Mouse (Mus musculus) testis, adult 2 months (tissue): ENCODE results near the gene Olfr187. TPM values are rescaled to one million over a fixed set of nuclear protein-coding genes. Genes with fewer than 3 reads are reported as not detected.

Experiments
- H3K27ac ChIP-seq: fragments of 200-500 bp; 2 replicates; pipeline ENCODE4 v1.5.1; 2012; ENCODE audit warnings: low read depth, low read length; ENCODE audit not compliant: control insufficient read depth, insufficient read depth
- H3K27me3 ChIP-seq: fragments of 200-500 bp; 2 replicates; pipeline ENCODE4 v1.6.1; 2012; ENCODE audit warnings: mild to moderate bottlenecking, low read length, moderate library complexity; ENCODE audit not compliant: control insufficient read depth, insufficient read depth
- H3K36me3 ChIP-seq: fragments of 200-500 bp; 2 replicates; pipeline ENCODE4 v1.6.1; 2012; ENCODE audit warnings: mild to moderate bottlenecking, low read length; ENCODE audit not compliant: control insufficient read depth, insufficient read depth
- H3K4me1 ChIP-seq: fragments of 200-500 bp; 2 replicates; pipeline ENCODE4 v1.6.1; 2012; ENCODE audit warnings: low read length; ENCODE audit not compliant: control insufficient read depth, insufficient read depth
- H3K4me3 ChIP-seq: fragments of 200-500 bp; 2 replicates; pipeline ENCODE4 v1.5.1; 2012; ENCODE audit warnings: low read depth, mild to moderate bottlenecking, low read length, moderate library complexity, mixed read lengths; ENCODE audit not compliant: control insufficient read depth
- CTCF ChIP-seq: fragments of 200-500 bp; IDR thresholded peaks from 2 replicates; pipeline ENCODE4 v1.5.1; 2012; ENCODE audit warnings: low read depth, mild to moderate bottlenecking, inconsistent platforms, low read length, moderate library complexity; ENCODE audit not compliant: control insufficient read depth, insufficient read depth, insufficient replicate concordance
- POLR2A ChIP-seq: fragments of 200-500 bp; IDR thresholded peaks from 2 replicates; pipeline ENCODE4 v1.6.1; 2012; ENCODE audit warnings: low read depth, mild to moderate bottlenecking, inconsistent platforms, low read length, moderate library complexity; ENCODE audit not compliant: control insufficient read depth
- polyA plus RNA-seq: library from polyadenylated mRNA; depleted of rRNA; stranded (reverse); fragments of >200 nt; gene quantifications from 2 replicates; pipeline ENCODE4 v1.2.3, GENCODE M21; 2012; rRNA removed

The Olfr187 gene
- polyA plus RNA-seq, 1 experiment: not detected

GRCm38 (mm10) chr16:59047579-59047978 lies 8.0 kb upstream of the Olfr187 start:
- no peak overlapping the region for H3K27ac ChIP-seq
- H3K27me3 ChIP-seq: no peaks in the 10 kb centered on the region
- no peak overlapping the region for H3K4me3 ChIP-seq
- H3K36me3 ChIP-seq: no peaks in the 10 kb centered on the region
- no peaks in the 10 kb centered on the region for H3K4me1 ChIP-seq
- TF ChIP-seq POLR2A: no peak
- TF ChIP-seq CTCF: no peak

GRCm38 (mm10) chr16:59045835-59046234 lies 6.3 kb upstream of the Olfr187 start:
- Histone ChIP-seq H3K4me3 (no peak overlapping the region), H3K36me3 (no peaks in the 10 kb centered on the region), H3K4me1 (no peaks in the 10 kb centered on the region), H3K27ac (no peak overlapping the region), H3K27me3 (no peaks in the 10 kb centered on the region)
- no peak for TF ChIP-seq POLR2A

GRCm38 (mm10) chr16:59030191-59030590 lies 9.4 kb downstream of the Olfr187 start, which contains the start of gene Olfr186:
Gene Olfr186 (minus strand): TSS chr16:59030291.
- H3K27ac ChIP-seq: no peak within 1 kb of the TSS
- no peaks in the 10 kb centered on the region for H3K36me3 ChIP-seq
- no peak within 1 kb of the TSS for H3K4me3 ChIP-seq
- no peak for TF ChIP-seq POLR2A
- no peak for TF ChIP-seq CTCF
- H3K27me3 ChIP-seq: no peaks in the 10 kb centered on the region
- no peaks in the 10 kb centered on the region for H3K4me1 ChIP-seq

GRCm38 (mm10) chr16:59013357-59014018 lies 26.1 kb downstream of the Olfr187 start:
- H3K4me3 ChIP-seq: no peak overlapping the region
- H3K36me3 ChIP-seq: no peaks in the 10 kb centered on the region
- H3K27me3 ChIP-seq: no peaks in the 10 kb centered on the region
- no peak overlapping the region for H3K27ac ChIP-seq
- H3K4me1 ChIP-seq: no peaks in the 10 kb centered on the region
- TF ChIP-seq CTCF (no peak), POLR2A (no peak)

DNA sequence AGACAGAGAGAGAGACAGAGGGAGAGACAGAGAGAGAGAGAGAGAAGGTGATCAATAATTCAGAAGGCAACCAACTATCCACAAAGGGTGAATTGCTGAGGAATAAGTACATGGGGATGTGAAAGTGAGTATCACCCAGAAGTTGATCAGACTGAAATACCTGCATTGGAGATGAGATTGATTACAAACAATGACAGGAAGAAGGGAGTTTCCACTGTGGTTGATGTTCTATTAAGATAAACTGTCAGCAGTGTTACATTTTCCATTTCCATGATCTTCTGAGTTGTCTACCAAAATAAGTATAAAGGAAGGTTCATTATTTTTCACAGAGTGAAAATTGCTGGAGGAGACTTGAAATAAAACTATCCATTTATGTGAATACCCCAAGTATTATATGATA lies 32.4 kb downstream of the Olfr187 start:
- no peak for TF ChIP-seq CTCF
- no peak overlapping the region for H3K27ac ChIP-seq
- H3K36me3 ChIP-seq: no peaks in the 10 kb centered on the region
- H3K27me3 ChIP-seq: no peaks in the 10 kb centered on the region
- no peak overlapping the region for H3K4me3 ChIP-seq
- H3K4me1 ChIP-seq: no peaks in the 10 kb centered on the region

DNA sequence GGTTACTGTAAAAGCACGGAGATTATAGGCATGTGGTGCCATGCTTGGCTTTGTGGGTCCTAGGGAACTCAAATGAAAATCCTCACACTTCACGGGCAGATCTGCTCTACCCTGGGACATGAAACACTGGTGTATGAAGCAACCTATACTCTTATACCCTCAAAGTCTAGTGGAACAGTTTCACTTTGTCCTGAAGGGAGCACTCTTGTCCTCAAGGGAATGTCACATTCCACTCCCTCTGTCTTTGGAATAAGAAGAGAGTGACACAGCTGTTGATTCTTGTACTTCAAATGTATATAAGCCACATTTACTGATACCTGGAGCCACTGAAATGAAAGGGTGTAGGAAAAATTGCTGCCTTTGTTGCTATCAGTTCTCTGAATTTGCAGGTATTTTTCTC lies 44.5 kb downstream of the Olfr187 start, which contains the start of gene Olfr183:
TSS of gene Olfr183 (plus strand) at position 301 of the 400 bp plus-strand sequence.
- no peak within 1 kb of the TSS for H3K4me3 ChIP-seq
- no peaks in the 10 kb centered on the region for H3K4me1 ChIP-seq
- no peaks in the 10 kb centered on the region for H3K36me3 ChIP-seq
- H3K27me3 ChIP-seq: no peaks in the 10 kb centered on the region
- TF ChIP-seq POLR2A: no peak
- no peak for TF ChIP-seq CTCF
- H3K27ac ChIP-seq: no peak within 1 kb of the TSS

Other genes with a start within 250 kb of the Olfr187 start
- gene Olfr173, start 239.5 kb downstream of the Olfr187 start, polyA plus RNA-seq: not detected in 2 replicates
- not detected in 2 replicates for gene Olfr175-ps1, start 213.0 kb downstream of the Olfr187 start, polyA plus RNA-seq
- gene Olfr177, start 165.0 kb downstream of the Olfr187 start, polyA plus RNA-seq: not detected in 2 replicates
- gene Olfr178, start 147.7 kb downstream of the Olfr187 start, polyA plus RNA-seq: not detected in 2 replicates
- gene Olfr181, start 111.0 kb downstream of the Olfr187 start, polyA plus RNA-seq: 0.28 and 0.83 TPM in 2 replicates
- 0.27 and 0.34 TPM in 2 replicates for gene Olfr180, start 110.4 kb downstream of the Olfr187 start, polyA plus RNA-seq
- 0.22 and 0.28 TPM in 2 replicates for gene Olfr183, start 44.4 kb downstream of the Olfr187 start, polyA plus RNA-seq
- gene Olfr186, start 9.5 kb downstream of the Olfr187 start, polyA plus RNA-seq: not detected in 2 replicates
- not detected in 2 replicates for gene Olfr190, start 38.2 kb upstream of the Olfr187 start, polyA plus RNA-seq
- gene Olfr191, start 50.1 kb upstream of the Olfr187 start, polyA plus RNA-seq: not detected in 2 replicates
- not detected in 2 replicates for gene Olfr193, start 72.1 kb upstream of the Olfr187 start, polyA plus RNA-seq
- 0.04 and 0.15 TPM in 2 replicates for gene Olfr194, start 81.3 kb upstream of the Olfr187 start, polyA plus RNA-seq
- gene Olfr195, start 107.3 kb upstream of the Olfr187 start, polyA plus RNA-seq: not detected in 2 replicates
- not detected in 2 replicates for gene Olfr196, start 130.7 kb upstream of the Olfr187 start, polyA plus RNA-seq
- gene Olfr198, start 163.8 kb upstream of the Olfr187 start, polyA plus RNA-seq: not detected in 2 replicates
- 1.3 and 1.4 TPM in 2 replicates for gene Olfr199, start 180.0 kb upstream of the Olfr187 start, polyA plus RNA-seq
- gene Olfr201, start 232.9 kb upstream of the Olfr187 start, polyA plus RNA-seq: not detected in 2 replicates
- not detected in 2 replicates for gene Olfr202, start 247.0 kb upstream of the Olfr187 start, polyA plus RNA-seq